Mouse (Mus musculus) MEL (cell line): ENCODE measurements around the gene Chrm3. TPM values are rescaled to one million over a fixed set of nuclear protein-coding genes. Genes with fewer than 3 reads are reported as not detected.

Experiments used
- DNase-seq: peaks from one replicate; pipeline ENCODE4 v3.0.0; 2011; ENCODE audit warnings: low read depth, low spot score
- H3K27ac ChIP-seq: 2 replicates; pipeline ENCODE4 v1.5.1; 2012; ENCODE audit warnings: low read depth, mild to moderate bottlenecking, control low read depth, low read length, moderate library complexity; ENCODE audit not compliant: control insufficient read depth
- H3K27me3 ChIP-seq, 2 experiments: fragments of 150-350 bp in 1 of 2; sonication (generic) in 1 of 2; 2 replicates each; pipeline ENCODE4 v1.6.1; 2012; ENCODE audit warnings: low read length in 2 of 2, mild to moderate bottlenecking in 2 of 2, improper control_type of control experiment in 1 of 2, moderate library complexity in 1 of 2; ENCODE audit not compliant: insufficient read depth in 2 of 2, control insufficient read depth in 1 of 2
- H3K36me3 ChIP-seq, 2 experiments: 2 replicates each; pipeline ENCODE4 v1.6.1; 2012 to 2014; ENCODE audit warnings: low read length in 2 of 2, improper control_type of control experiment in 1 of 2, inconsistent platforms in 1 of 2, mild to moderate bottlenecking in 1 of 2; ENCODE audit not compliant: insufficient read depth in 2 of 2, control insufficient read depth in 1 of 2
- H3K4me1 ChIP-seq, 2 experiments: fragments of 150-350 bp in 1 of 2; sonication (generic) in 1 of 2; 2 replicates each; pipeline ENCODE4 v1.6.1; 2012; ENCODE audit warnings: low read length in 2 of 2, improper control_type of control experiment in 1 of 2, mild to moderate bottlenecking in 1 of 2; ENCODE audit not compliant: insufficient read depth in 2 of 2, control insufficient read depth in 1 of 2
- H3K4me3 ChIP-seq, 2 experiments: fragments of 150-350 bp in 1 of 2; sonication (generic) in 1 of 2; 2 replicates each; pipeline ENCODE4 v1.5.1; 2012; ENCODE audit warnings: low read depth in 2 of 2, low read length in 2 of 2, mild to moderate bottlenecking in 2 of 2, moderate library complexity in 2 of 2, control low read depth in 1 of 2, improper control_type of control experiment in 1 of 2; ENCODE audit not compliant: control insufficient read depth in 1 of 2, insufficient read depth in 1 of 2
- H3K79me2 ChIP-seq: 2 replicates; pipeline ENCODE4 v1.6.1; 2012; ENCODE audit warnings: mild to moderate bottlenecking, low read length, moderate library complexity; ENCODE audit not compliant: control insufficient read depth, poor library complexity, insufficient read depth
- H3K9ac ChIP-seq: 2 replicates; pipeline ENCODE4 v1.6.1; 2012; ENCODE audit warnings: low read depth, mild to moderate bottlenecking, control low read depth, low read length, moderate library complexity; ENCODE audit not compliant: control insufficient read depth, poor library complexity, severe bottlenecking
- H3K9me3 ChIP-seq: fragments of 150-350 bp; sonication (generic); replicated peaks from 2 replicates; pipeline ENCODE4 v1.6.1; 2012; ENCODE audit warnings: mild to moderate bottlenecking, low read length, improper control_type of control experiment, moderate library complexity; ENCODE audit not compliant: insufficient read depth
- CHD2 ChIP-seq: IDR thresholded peaks from 2 replicates; pipeline ENCODE4 v1.6.1; 2011; ENCODE audit warnings: low read length, improper control_type of control experiment
- CTCF ChIP-seq, 3 experiments: IDR thresholded peaks in 2 of 3; conservative IDR thresholded peaks in 1 of 3; 2 replicates each; pipeline ENCODE4 v1.5.1; 2011 to 2012; ENCODE audit warnings: low read length in 3 of 3, low read depth in 2 of 3, mild to moderate bottlenecking in 2 of 3, improper control_type of control experiment in 1 of 3, inconsistent platforms in 1 of 3, mixed read lengths in 1 of 3, moderate library complexity in 1 of 3; ENCODE audit not compliant: control insufficient read depth in 1 of 3, insufficient read depth in 1 of 3, poor library complexity in 1 of 3, severe bottlenecking in 1 of 3
- E2F4 ChIP-seq: IDR thresholded peaks from 2 replicates; pipeline ENCODE4 v1.6.1; 2011; ENCODE audit warnings: low read depth, low read length, improper control_type of control experiment, borderline replicate concordance
- GATA1 ChIP-seq: IDR thresholded peaks from 2 replicates; pipeline ENCODE4 v1.6.1; 2011; ENCODE audit warnings: low read depth, low read length, improper control_type of control experiment
- JUND ChIP-seq: IDR thresholded peaks from 2 replicates; pipeline ENCODE4 v1.6.1; 2011; ENCODE audit warnings: low read depth, mild to moderate bottlenecking, improper control_type of control experiment, low read length
- MAFK ChIP-seq: IDR thresholded peaks from 2 replicates; pipeline ENCODE4 v1.6.1; 2011; ENCODE audit warnings: low read depth, mild to moderate bottlenecking, low read length, improper control_type of control experiment, borderline replicate concordance
- MAX ChIP-seq: IDR thresholded peaks from 2 replicates; pipeline ENCODE4 v1.6.1; 2011; ENCODE audit warnings: low read length, improper control_type of control experiment
- MEF2A ChIP-seq: IDR thresholded peaks from 2 replicates; pipeline ENCODE4 v1.6.1; 2014; ENCODE audit warnings: low read depth, mild to moderate bottlenecking, inconsistent platforms, low read length, improper control_type of control experiment; ENCODE audit not compliant: poor library complexity, insufficient replicate concordance, severe bottlenecking; ENCODE audit errors: extremely low read depth
- MXI1 ChIP-seq: IDR thresholded peaks from 2 replicates; pipeline ENCODE4 v1.6.1; 2011; ENCODE audit warnings: mild to moderate bottlenecking, low read depth, low read length, improper control_type of control experiment
- MYB ChIP-seq: IDR thresholded peaks from 2 replicates; pipeline ENCODE4 v1.6.1; 2011; ENCODE audit warnings: mild to moderate bottlenecking, low read depth, low read length, improper control_type of control experiment
- MYC ChIP-seq: IDR thresholded peaks from 2 replicates; pipeline ENCODE4 v1.6.1; 2011; ENCODE audit warnings: low read depth, mild to moderate bottlenecking, low read length, improper control_type of control experiment, moderate library complexity
- NELFE ChIP-seq: IDR thresholded peaks from 2 replicates; pipeline ENCODE4 v1.6.1; 2011; ENCODE audit warnings: low read depth, low read length, improper control_type of control experiment
- NRF1 ChIP-seq: IDR thresholded peaks from 2 replicates; pipeline ENCODE4 v1.6.1; 2014; ENCODE audit warnings: low read depth, mild to moderate bottlenecking, inconsistent platforms, low read length, improper control_type of control experiment, moderate library complexity; ENCODE audit not compliant: poor library complexity, insufficient read depth, severe bottlenecking
- POLR2AphosphoS2 ChIP-seq: IDR thresholded peaks from 2 replicates; pipeline ENCODE4 v1.6.1; 2011; ENCODE audit warnings: low read length, improper control_type of control experiment
- POLR2AphosphoS5 ChIP-seq: IDR thresholded peaks from 2 replicates; pipeline ENCODE4 v1.6.1; 2012; ENCODE audit warnings: low read depth, borderline replicate concordance, mild to moderate bottlenecking, inconsistent platforms, low read length, moderate library complexity, mixed read lengths
- RAD21 ChIP-seq: IDR thresholded peaks from 2 replicates; pipeline ENCODE4 v1.6.1; 2011; ENCODE audit warnings: mild to moderate bottlenecking, low read depth, low read length, improper control_type of control experiment
- SIN3A ChIP-seq: IDR thresholded peaks from 2 replicates; pipeline ENCODE4 v1.6.1; 2012; ENCODE audit warnings: low read length, improper control_type of control experiment, inconsistent platforms
- TAL1 ChIP-seq: IDR thresholded peaks from 2 replicates; pipeline ENCODE4 v1.6.1; 2012; ENCODE audit warnings: mild to moderate bottlenecking, inconsistent platforms, low read length, moderate library complexity, mixed read lengths
- UBTF ChIP-seq: IDR thresholded peaks from 2 replicates; pipeline ENCODE4 v1.6.1; 2012; ENCODE audit warnings: low read depth, mild to moderate bottlenecking, inconsistent platforms, low read length, improper control_type of control experiment, moderate library complexity, borderline replicate concordance; ENCODE audit not compliant: insufficient read depth
- ZKSCAN1 ChIP-seq: IDR thresholded peaks from 2 replicates; pipeline ENCODE4 v1.6.1; 2012; ENCODE audit warnings: low read depth, mild to moderate bottlenecking, inconsistent platforms, low read length, improper control_type of control experiment, moderate library complexity
- ZNF384 ChIP-seq: IDR thresholded peaks from 2 replicates; pipeline ENCODE4 v1.6.1; 2012; ENCODE audit warnings: low read depth, mild to moderate bottlenecking, inconsistent platforms, low read length, improper control_type of control experiment
- polyA plus RNA-seq, 2 experiments: library from polyadenylated mRNA; stranded (reverse) in 1 of 2; unstranded in 1 of 2; fragments of >175 nt in 1 of 2; fragments of >200 nt in 1 of 2; gene quantifications; 2 replicates each; pipeline versions ENCODE4 v1.2.1 to v1.2.4; 2012; ENCODE audit warnings: low replicate concordance in 2 of 2, low read depth in 1 of 2; ENCODE audit not compliant: insufficient read length in 2 of 2, insufficient read depth in 1 of 2, missing spikeins in 1 of 2
- total RNA-seq: library from RNA; depleted of rRNA; stranded (reverse); fragments of 300-350 nt; gene quantifications from 2 replicates; pipeline ENCODE4 v1.2.3, GENCODE M21; 2012

Chrm3 gene
- total and polyA plus RNA-seq, 3 experiments = not detected

GRCm38 (mm10) chr13:10071165-10071564, 289.5 kb downstream of the Chrm3 start (continued):
- TF ChIP-seq JUND (no peak), ZNF384 (no peak), NELFE (no peak)

GRCm38 (mm10) chr13:10068927-10069580, 291.6 kb downstream of the Chrm3 start:
- no peak overlapping the region for H3K4me3 ChIP-seq
- H3K9ac ChIP-seq = no peak overlapping the region
- DNase-seq = no peak
- no peaks in the 10 kb centered on the region for H3K4me1 ChIP-seq
- no peaks in the 10 kb centered on the region for H3K79me2 ChIP-seq
- no peak for TF ChIP-seq NRF1
- no peak for TF ChIP-seq ZKSCAN1
- TF ChIP-seq JUND = no peak
- no peak for TF ChIP-seq RAD21
- TF ChIP-seq TAL1 = no peak
- TF ChIP-seq SIN3A = no peak
- no peak for TF ChIP-seq UBTF
- no peak for TF ChIP-seq MYB
- TF ChIP-seq MYC = no peak
- TF ChIP-seq MAX = no peak
- TF ChIP-seq GATA1 = no peak
- no peak for TF ChIP-seq CHD2
- TF ChIP-seq E2F4 = no peak
- TF ChIP-seq ZNF384 = no peak
- no peak for TF ChIP-seq MXI1
- no peak for TF ChIP-seq CTCF (IDR thresholded peaks at IDR 0.05 in 2 of 3, conservative IDR thresholded peaks at IDR 0.05 in 1 of 3; ENCODE audit: control insufficient read depth in 1 of 3, insufficient read depth in 1 of 3, low read depth in 2 of 3, low read length in 3 of 3, poor library complexity in 1 of 3, severe bottlenecking in 1 of 3)
- no peak for TF ChIP-seq MAFK
- no peak for TF ChIP-seq POLR2AphosphoS2
- TF ChIP-seq POLR2AphosphoS5 = no peak
- TF ChIP-seq MEF2A = no peak
- no peaks in the 10 kb centered on the region for H3K9me3 ChIP-seq
- no peak overlapping the region for H3K27ac ChIP-seq
- H3K27me3 ChIP-seq = no peaks in the 10 kb centered on the region
- no peaks in the 10 kb centered on the region for H3K36me3 ChIP-seq
